Mouse (Mus musculus) liver, embryonic 14 days (tissue): ENCODE data around the gene Eef1g. TPM values are rescaled to one million over a fixed set of nuclear protein-coding genes. Genes with fewer than 3 reads are reported as not detected.

ENCODE experiments used
- polyA plus RNA-seq: library from polyadenylated mRNA; depleted of rRNA; stranded (reverse); fragments of >200 nt; gene quantifications from 2 replicates; pipeline ENCODE4 v1.2.3, GENCODE M21; 2012; rRNA removed

Eef1g gene
- polyA plus RNA-seq = 194 and 208 TPM in 2 replicates

DNA sequence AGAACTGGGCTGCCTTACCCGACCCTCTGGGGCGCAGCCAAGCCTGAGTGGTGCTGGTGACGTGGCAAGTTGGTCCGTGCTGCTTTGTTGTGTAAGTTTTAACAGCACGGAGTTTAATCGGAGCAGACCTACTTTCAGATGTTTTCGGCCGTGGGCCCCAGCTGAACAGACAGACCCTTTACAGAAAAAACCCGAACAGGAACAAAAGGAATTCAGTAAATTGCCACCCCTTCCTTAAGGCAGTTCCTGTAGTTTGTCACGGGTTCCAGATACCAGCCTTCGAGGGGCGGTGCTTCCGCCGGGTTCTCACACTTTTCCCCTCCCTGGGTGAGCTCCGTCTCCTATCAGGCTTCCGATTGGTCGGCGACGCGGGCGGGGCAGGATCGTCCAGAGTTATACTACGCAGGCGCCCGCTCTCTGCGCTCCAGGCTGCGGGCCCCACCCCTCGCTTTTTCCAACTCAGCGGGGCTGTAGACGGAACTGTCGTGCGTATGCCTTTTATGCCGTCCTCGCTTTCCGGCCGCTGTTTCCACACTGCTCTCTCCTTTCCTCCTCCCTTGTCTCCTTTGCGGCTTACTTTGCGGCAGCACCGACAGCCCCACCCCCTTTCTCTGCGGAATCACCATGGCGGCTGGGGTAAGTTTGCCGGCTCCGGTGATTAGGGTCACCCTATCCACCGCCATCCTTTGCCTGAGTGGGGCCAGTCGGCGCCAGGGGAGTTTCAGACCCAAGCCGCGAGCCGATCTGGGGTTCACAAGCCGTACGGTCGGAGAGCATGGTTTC is at the start of gene Eef1g:
Eef1g (plus strand) TSS at position 452 of the 783 bp plus-strand sequence.

DNA sequence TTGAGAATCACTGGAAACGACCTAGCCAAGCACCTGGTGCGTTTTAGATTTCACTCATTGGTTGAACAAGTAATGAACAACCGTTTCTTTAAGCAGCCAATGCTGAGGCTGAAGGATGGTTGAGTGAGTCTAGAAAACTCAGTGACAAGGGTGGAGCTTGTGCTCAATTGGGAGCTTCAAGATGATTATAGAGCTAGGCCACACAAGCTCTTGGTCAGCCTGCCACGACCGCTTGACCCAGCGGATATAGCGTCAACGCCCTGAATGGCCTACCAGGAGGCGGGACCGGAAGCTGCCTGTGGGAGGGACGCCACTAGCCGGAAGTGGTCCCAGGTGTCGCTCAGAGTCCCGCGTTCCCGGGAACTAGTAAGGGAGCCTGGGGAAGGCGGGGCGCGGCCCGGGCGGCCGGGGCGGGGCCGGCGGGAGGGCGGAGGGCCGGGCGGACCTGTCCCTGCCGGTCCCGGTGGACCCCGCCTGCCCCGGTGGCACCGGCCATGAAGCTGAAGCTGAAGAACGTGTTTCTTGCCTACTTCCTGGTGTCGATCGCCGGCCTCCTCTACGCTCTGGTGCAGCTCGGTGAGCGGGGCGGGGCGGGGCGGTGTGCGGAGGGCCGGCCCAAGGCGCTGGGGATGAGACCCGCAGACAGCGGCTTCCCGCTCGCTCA is 46.6 kb upstream of the Eef1g start, which contains the start of gene B3gat3:
B3gat3 (plus strand) TSS at position 302 of the 664 bp plus-strand sequence.

DNA sequence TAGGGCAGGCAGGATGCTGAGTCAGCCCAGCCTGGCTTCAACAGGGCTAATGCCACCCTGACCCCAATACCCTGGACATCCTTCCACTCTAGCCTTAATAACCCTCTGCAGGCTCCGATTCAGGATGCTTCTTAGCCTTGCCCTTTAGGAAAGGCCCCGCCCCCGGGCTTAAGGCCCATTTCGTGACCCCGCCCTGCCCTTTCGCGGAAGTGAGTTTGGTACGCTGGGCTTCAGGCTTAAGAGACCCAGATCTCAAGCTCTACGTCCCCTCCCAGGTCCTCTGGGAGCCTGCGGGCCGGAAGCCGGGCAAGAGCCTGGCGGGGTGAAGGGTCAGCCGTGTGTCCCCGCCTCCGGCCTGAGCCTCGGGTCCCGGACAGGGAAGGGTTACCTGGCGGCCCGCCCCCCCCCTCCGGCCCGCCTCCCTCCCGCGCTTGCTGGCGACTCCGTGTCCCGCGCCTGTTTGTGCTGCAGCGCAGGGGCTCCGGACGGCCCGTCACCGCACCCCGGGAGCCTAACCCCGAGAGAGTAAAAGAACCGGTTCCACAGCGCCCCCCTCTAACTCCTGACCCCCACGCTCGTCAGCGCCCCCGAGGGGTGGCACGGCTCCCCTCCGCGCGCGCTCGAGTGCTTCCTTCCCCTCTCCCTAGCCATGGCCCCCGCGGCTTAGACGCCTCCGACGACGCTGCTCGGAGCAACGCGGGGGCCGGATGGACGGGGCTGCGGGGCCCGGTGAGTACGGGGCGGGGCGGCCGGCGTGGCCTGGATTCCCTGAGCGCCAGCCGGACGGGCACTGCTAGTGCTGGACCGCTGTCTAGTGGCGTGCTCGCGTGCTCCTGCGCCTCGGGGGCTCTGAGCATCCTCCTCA is 37.4 kb upstream of the Eef1g start, which contains the start of the genes Rom1 and Eml3:
Rom1 (minus strand) TSS at position 133 of the 865 bp plus-strand sequence.
Eml3 (plus strand) TSS at position 329 of the 865 bp plus-strand sequence.

DNA sequence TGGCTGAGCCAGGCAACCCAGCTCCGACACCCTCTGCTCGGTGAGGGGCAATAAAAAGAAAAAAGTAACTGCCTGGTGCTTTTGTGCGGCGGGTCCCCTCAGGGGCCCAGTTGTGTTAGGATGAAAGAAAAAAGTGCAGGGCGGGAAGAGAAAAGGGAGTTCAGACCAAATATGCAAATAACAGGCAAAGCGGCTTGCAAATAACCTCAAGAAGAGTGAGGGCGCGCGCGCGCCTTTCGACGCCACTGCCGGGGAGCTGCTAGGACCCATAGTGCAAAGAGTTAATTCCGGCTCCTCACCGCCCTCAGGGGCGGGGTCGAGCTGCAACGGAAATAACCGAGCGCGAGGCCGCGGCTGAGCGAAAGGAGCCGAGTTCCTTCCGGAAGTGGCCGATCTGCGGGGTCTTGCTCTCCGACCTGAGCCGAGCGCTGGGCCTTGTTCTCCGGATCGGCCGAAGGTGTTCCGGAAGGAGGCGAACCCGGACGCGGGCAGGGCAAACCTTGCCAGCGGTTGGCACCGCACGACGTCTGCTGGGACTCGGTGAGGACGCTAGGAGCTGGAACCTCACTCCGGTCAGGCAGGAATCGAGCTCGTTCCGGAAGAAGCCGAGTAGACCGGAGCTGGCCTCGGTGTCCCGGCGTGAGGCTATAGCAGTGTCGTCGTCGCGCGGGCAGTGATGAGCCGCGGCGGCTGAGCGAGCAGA is 25.2 kb upstream of the Eef1g start, which contains the start of gene Mta2:
Mta2 (plus strand) TSS at position 361 of the 703 bp plus-strand sequence.

DNA sequence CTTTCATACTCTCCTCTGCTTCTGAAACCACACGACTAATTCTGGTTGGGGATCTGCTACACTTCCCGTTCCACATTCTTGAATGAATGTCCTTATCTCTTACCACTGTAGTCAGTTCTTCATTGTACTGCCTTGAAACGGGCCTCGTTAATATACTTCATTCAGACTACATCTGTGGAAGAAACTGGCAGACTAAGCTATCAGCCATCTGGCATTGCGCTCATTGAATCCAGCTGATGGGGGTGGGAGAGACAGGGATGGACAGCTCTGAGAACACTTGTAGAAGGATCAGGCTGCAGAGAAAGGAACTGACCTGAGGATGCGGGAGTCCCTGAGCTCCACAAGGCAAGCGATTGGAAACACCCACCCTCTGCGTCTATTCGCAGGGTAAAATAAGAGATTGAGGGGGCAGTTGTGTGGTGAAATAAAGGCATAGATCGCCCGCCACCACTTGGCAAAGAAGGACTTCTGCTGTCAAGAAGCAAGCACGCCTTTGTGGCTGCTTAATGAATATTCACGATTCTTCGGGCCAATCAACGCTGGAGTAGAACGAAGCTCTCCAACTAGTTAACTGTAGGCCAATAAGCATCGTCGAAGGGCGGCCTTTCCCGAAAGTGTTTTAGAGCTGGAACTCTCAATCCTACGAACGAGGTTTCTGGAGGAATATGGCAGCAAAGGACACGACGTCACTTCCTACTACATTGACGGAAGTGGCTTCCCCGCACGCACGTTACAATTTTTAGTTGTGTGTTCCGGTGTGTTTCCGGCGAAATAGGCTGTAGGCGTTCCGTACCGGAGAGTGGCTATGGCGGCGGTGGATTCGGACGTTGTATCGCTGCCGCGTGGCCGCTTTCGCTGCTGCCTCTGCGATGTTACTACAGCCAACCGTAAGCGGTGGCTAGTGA is 13.5 kb upstream of the Eef1g start, which contains the start of gene Tut1:
Tut1 (plus strand) TSS at position 713 of the 905 bp plus-strand sequence.

DNA sequence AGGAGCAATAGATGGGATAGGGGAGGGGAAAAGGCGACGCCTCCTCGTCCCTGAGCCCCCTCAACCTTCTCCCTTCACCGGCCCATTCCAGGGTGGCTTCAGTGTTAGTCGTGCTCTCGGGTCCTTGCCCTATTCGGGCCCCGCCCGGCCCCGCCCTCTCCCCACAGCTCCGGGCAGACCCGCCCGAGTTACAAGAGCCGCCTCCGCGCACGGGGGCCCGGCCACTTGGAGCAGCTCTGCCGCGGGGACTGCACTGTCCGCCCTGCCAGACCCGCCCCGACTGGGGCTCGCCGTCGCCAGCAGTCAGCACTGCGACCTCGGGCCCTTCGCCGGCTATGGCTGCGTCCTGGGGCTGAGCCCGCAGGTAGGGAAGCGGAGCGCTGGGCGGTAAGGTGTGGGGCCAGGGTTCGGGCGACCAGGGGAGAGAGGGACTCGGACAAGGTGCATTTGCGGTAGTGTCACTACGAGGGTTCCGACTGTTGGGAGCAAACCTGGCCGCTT is 22.3 kb downstream of the Eef1g start, which contains the start of gene Ahnak:
Ahnak (plus strand) TSS at position 219 of the 501 bp plus-strand sequence.

Other genes starting within 250 kb of the Eef1g start
- gene Slc3a2, start 243.7 kb upstream of the Eef1g start, polyA plus RNA-seq = 81.8 and 84.2 TPM in 2 replicates
- 32.2 and 39.3 TPM in 2 replicates for gene Wdr74, start 231.2 kb upstream of the Eef1g start, polyA plus RNA-seq
- gene 1700092M07Rik, start 226.3 kb upstream of the Eef1g start, polyA plus RNA-seq = 0.75 and 1.0 TPM in 2 replicates
- gene Stx5a, start 225.6 kb upstream of the Eef1g start, polyA plus RNA-seq = 31.7 and 36.3 TPM in 2 replicates
- 85.1 and 95.1 TPM in 2 replicates for gene Nxf1, start 210.0 kb upstream of the Eef1g start, polyA plus RNA-seq
- gene Tmem223, start 196.0 kb upstream of the Eef1g start, polyA plus RNA-seq = 33.9 and 43.4 TPM in 2 replicates
- 51.7 and 63.6 TPM in 2 replicates for gene Tmem179b, start 192.6 kb upstream of the Eef1g start, polyA plus RNA-seq
- gene Taf6l, start 180.6 kb upstream of the Eef1g start, polyA plus RNA-seq = 7.1 and 8.8 TPM in 2 replicates
- 57.0 and 60.6 TPM in 2 replicates for gene Polr2g, start 168.5 kb upstream of the Eef1g start, polyA plus RNA-seq
- 0.74 and 1.0 TPM in 2 replicates for gene Zbtb3, start 164.5 kb upstream of the Eef1g start, polyA plus RNA-seq
- gene Ttc9c, start 147.7 kb upstream of the Eef1g start, polyA plus RNA-seq = 16.9 and 19.7 TPM in 2 replicates
- gene Hnrnpul2, start 147.0 kb upstream of the Eef1g start, polyA plus RNA-seq = 42.8 and 44.0 TPM in 2 replicates
- gene AC129217.1, start 137.3 kb upstream of the Eef1g start, polyA plus RNA-seq = 1.3 and 1.5 TPM in 2 replicates
- 15.4 and 21.0 TPM in 2 replicates for gene Bscl2, start 129.6 kb upstream of the Eef1g start, polyA plus RNA-seq
- gene Gng3, start 127.8 kb upstream of the Eef1g start, polyA plus RNA-seq = 0.01 and 0.05 TPM in 2 replicates
- gene Lrrn4cl, start 116.3 kb upstream of the Eef1g start, polyA plus RNA-seq = 0.12 TPM in 2 replicates
- gene Ubxn1, start 95.5 kb upstream of the Eef1g start, polyA plus RNA-seq = 66.5 and 70.7 TPM in 2 replicates
- 24.0 and 25.5 TPM in 2 replicates for gene Uqcc3, start 86.1 kb upstream of the Eef1g start, polyA plus RNA-seq
- 3.7 and 4.3 TPM in 2 replicates for gene Lbhd1, start 83.3 kb upstream of the Eef1g start, polyA plus RNA-seq
- not detected in 2 replicates for gene Gm49403, start 83.1 kb upstream of the Eef1g start, polyA plus RNA-seq
- 56.4 and 61.7 TPM in 2 replicates for gene 1810009A15Rik, start 78.2 kb upstream of the Eef1g start, polyA plus RNA-seq
- 0.08 TPM in 1 of 2 replicates, not detected in the other for gene Gm49416, start 78.1 kb upstream of the Eef1g start, polyA plus RNA-seq
- gene Ints5, start 74.0 kb upstream of the Eef1g start, polyA plus RNA-seq = 10.3 and 12.8 TPM in 2 replicates
- 44.2 and 53.9 TPM in 2 replicates for gene Ganab, start 69.0 kb upstream of the Eef1g start, polyA plus RNA-seq
- gene B3gat3, start 46.7 kb upstream of the Eef1g start, polyA plus RNA-seq = 22.5 and 27.4 TPM in 2 replicates
- 1.9 and 2.8 TPM in 2 replicates for gene Rom1, start 37.7 kb upstream of the Eef1g start, polyA plus RNA-seq
- gene Eml3, start 37.5 kb upstream of the Eef1g start, polyA plus RNA-seq = 9.7 and 11.0 TPM in 2 replicates
- 20.0 and 28.3 TPM in 2 replicates for gene Mta2, start 25.2 kb upstream of the Eef1g start, polyA plus RNA-seq
- gene Tut1, start 13.2 kb upstream of the Eef1g start, polyA plus RNA-seq = 9.8 and 10.6 TPM in 2 replicates
- 0.90 and 1.2 TPM in 2 replicates for gene Ahnak, start 22.2 kb downstream of the Eef1g start, polyA plus RNA-seq
- not detected in 2 replicates for gene Scgb1a1, start 120.9 kb downstream of the Eef1g start, polyA plus RNA-seq
- gene Asrgl1, start 168.6 kb downstream of the Eef1g start, polyA plus RNA-seq = 3.2 and 4.3 TPM in 2 replicates